Mouse (Mus musculus) mature B cell (primary cell): ENCODE measurements around the gene Cdkl1.

Experiments
- in situ Hi-C: fragments of 300-500 bp; cut with MboI; formaldehyde crosslinking; loops from 2 replicates; pipeline ENCODE4 v1.14.3; 2019

The Cdkl1 gene

DNA sequence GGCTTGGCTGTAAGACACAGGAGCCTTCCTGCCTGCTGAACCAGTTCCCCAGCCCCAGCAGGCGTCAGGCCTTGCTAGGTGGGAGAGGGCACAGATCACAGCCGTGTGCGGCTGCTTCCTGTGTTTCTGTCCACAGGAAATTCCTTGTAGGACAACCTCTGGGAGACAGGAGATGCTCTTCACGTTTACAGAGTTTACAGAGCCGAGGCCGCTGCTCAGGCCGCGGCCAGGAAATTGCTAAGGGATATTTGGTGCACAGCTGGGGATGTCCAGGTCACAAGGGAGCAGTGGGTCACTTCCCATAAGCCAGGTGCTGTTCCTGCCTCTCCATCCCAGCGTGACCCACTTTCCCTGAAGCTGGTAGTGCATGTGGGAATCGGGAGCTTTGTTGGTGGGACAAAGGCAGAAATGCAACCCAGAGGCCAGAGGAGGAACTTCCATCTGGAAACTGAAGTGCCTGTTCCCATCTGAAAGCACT is 39.2 kb downstream of the Cdkl1 start:
- in situ Hi-C loops: loop anchor here (10.0 kb wide), 1 partner anchor 143 kb away; the partner anchor contains the start of genes Atl1 and Map4k5

- in situ Hi-C loops: no loop called here
These were observed 46.9 kb downstream of the Cdkl1 start for GRCm38 (mm10) chr12:69744138-69744537.

DNA sequence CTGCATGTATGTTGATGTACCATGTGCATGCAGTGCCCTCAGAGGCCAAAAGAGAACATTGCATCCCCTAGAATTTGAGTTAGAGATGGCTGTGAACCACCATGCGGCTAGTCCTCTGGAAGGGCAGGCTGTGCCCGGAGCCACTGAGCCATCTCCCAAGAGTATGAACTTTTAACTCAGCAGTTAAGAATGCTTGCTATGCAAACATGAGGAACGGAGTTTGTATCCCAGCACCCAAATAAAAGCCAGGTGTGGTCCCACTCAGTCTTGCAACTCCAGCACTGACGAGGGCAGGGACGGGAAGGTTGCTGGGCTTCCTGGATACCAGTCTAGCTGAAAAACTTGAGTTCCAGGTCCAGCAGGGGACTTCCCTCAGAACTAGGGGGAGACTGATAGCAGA is 49.1 kb downstream of the Cdkl1 start:
- in situ Hi-C loops: no loop called here

- in situ Hi-C loops: no loop called here
These were observed 57.1 kb downstream of the Cdkl1 start for GRCm38 (mm10) chr12:69733923-69734322.

DNA sequence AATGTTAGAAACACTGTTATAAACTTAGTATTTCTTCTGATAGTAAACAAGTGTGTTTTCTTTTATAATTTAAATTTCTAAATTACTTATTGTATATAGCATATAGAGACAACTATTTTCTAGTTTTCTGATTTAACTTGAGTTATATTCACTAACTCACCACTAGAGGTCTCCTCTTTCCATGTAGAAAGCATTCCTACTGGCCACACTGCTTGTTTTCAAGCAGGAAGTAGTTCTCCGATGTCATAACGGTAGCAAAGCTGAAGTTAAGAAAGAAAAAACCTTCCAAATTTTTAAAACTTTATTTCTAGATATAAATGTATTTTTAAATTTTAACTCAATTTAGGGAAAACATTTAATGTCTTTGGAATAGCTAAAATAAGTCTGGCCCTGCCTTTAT is 57.5 kb downstream of the Cdkl1 start:
- in situ Hi-C loops: no loop called here

- in situ Hi-C loops: no loop called here
These were observed 58.8 kb downstream of the Cdkl1 start for GRCm38 (mm10) chr12:69732221-69732620.

DNA sequence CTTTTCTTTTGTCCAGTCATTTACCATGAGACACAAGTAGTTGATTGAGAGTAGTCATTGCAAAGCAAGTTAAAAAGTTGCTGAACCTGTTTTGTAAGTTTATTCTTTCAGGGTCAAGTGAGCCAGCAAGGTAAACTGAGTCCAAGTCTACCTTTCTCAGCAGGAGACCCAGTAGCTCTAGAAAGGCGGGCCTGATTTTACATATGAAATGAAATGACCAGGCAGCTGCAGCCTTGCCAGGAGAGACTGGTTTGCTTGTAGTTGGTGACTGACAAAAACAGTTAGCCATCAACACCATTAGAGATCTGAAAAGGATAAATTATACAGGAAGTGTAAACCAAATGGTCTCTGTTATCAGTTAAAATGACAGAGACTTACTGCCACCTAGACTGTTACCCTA is 60.8 kb downstream of the Cdkl1 start:
- in situ Hi-C loops: no loop called here

GRCm38 (mm10) chr12:69729246-69729645 is 61.8 kb downstream of the Cdkl1 start:
- in situ Hi-C loops: no loop called here

- in situ Hi-C loops: no loop called here
These were observed 66.2 kb downstream of the Cdkl1 start, which contains the start of the genes L2hgdh and Atp5s for GRCm38 (mm10) chr12:69724711-69725460. Gene L2hgdh, minus strand, starts transcription at chr12:69724873. Gene Atp5s, plus strand, starts transcription at chr12:69724950.

DNA sequence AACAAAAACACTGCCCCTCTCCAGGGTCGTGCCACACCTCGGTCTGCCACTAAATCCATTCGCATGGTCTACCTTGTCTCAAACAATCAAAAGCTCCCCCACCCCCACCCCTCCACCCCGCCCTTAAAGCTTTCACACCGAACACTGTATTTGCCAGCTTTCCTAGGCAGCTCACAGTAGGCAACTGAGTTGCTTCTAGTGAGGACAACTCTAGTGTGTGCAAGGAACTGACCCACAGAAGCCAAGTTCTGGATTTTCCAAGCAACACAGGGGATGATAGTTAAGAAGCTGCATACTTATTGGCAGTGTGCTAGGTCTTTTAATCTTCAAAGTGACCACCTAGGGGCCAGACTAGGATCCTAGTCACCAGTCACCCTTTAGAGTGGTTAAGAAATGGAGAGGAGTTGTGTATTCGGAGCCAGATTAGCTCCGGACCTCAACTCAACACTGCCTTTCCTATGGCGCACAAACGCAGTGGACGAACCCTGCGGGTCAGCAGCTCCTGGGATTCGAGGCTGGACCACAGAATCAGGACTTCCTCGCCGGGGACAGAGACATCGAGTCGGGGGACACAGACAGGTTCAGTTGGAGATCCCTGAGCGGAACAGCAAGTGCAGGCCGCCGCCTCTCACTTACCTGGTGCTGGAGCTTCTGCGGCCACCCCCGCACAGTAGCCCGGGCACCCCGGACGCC is 66.9 kb downstream of the Cdkl1 start:
- in situ Hi-C loops: no loop called here

DNA sequence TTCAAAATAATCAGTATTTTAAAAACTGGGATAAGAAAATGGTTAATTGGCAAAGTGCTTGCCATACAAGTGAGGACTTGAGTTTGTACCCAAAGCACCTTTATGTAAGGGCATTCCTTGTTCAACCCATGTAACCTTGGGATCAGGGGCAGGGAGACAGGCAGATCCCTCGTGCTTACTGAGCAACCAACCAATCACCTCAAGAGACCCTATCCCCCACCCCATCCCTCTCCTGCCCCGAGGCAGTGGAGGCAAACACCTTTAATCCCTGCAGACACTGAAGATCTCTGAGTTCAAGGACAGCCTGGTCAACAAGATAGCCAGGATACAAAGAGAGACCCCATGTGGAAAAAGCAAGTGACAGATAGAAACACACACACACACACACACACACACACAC is 67.7 kb downstream of the Cdkl1 start:
- in situ Hi-C loops: no loop called here

GRCm38 (mm10) chr12:69722857-69723256 is 68.2 kb downstream of the Cdkl1 start:
- in situ Hi-C loops: no loop called here

- in situ Hi-C loops: no loop called here
These were observed 77.4 kb downstream of the Cdkl1 start for GRCm38 (mm10) chr12:69713628-69714027.

DNA sequence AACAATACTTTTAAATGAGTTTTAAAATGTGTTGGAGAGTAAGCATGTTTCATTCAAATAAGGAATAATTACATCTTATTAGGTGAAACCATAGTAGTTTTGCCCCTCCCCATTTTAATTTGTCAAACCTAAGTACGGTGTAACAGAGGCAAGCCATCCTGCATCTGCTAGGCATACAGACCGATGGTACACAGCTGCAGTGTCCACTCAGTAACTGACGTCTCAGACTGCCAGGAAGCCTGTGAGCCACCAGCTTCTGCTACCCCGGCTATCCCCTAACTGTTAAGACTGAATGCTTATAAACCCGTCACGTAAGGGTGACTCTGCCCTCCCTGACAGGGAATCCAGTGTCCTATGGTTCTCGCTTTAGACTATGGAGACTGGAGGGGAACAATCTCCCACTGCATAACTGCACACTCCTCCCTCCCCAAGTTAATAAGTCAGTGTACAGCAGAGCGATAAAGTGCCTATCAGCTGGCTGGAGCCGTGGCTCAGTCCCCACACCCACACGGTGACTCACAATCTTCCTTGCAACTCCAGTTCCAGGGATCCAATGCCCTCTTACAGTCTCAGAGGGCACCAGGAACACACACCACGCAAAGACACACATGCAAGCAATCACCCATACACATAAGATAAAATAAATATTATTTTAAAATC is 86.1 kb downstream of the Cdkl1 start:
- in situ Hi-C loops: no loop called here

DNA sequence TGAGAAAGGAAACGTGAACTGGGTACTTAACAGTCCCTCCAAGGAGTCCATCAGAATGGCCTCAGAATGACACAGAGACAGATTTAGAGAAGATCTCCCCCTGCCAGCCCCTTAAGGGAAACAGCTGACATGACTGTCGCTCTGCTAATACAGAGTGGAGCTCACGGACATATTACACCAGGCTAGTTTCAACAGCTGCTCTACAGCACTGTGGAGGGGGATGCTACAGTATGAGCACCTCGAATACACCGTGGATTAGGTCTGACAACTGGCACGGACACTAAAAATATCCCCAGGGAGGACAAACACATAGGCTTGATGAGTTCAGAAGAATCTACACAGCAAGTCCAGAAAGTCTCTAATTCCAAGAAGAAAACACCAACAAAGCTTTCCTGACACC is 92.7 kb downstream of the Cdkl1 start:
- in situ Hi-C loops: no loop called here
